In genomic region chr3:95056275-95056674, GRCm38 (mm10) we compare ENCODE assay signal across 16 mouse cellular contexts. TPM values are rescaled to one million over a fixed set of nuclear protein-coding genes. Genes with fewer than 3 reads are reported as not detected.
DNase-seq lines count a peak whose midpoint lies in the region; ATAC-seq lines count a peak whose summit lies in the region.
"Had no signal": no experiment of that assay in that cellular context is flagged by ENCODE, and none has a peak within 500 bp of the region (broad histone marks: within the 10 kb centered on the region; RNA-seq: fewer than 3 reads in every experiment).

No protein-coding gene starts in this region.

- H3K36me3 ChIP-seq in heart, embryonic 15.5 days, result peaks cover 28% of the 10 kb centered on the region
- peaks cover 37% of the 10 kb centered on the region for H3K36me3 ChIP-seq in liver, embryonic 15.5 days (replicated peaks)

- H3K4me3 ChIP-seq in heart, embryonic 15.5 days, result no peak overlapping the region
- H3K4me3 ChIP-seq in liver, embryonic 15.5 days (replicated peaks), result no peak overlapping the region
- H3K4me3 ChIP-seq: embryonic facial prominence, embryonic 13.5 days; hindbrain, embryonic 10.5 days; limb, embryonic 13.5 days; midbrain, embryonic 13.5 days; neural tube, embryonic 12.5 days had no signal

- no peak for DNase-seq in heart, adult 11 months
- DNase-seq in 3T3-L1 (ENCODE audit: low read depth, low spot score), result peak; percentile 27
- DNase-seq in NIH3T3 (ENCODE audit: low read depth), result peak; percentile 30
- no peak for DNase-seq in cerebellum, adult 11-12 months
- DNase-seq: cerebellum, adult 18-20 months; kidney, adult 18-20 months; retina, postnatal 1 day; thymus, postnatal 14 days had no signal

- no peaks in the 10 kb centered on the region for H3K9me3 ChIP-seq in heart, embryonic 15.5 days (replicated peaks)
- no peaks in the 10 kb centered on the region for H3K9me3 ChIP-seq in liver, embryonic 15.5 days (replicated peaks)
- H3K9me3 ChIP-seq: embryonic facial prominence, embryonic 13.5 days; hindbrain, embryonic 10.5 days; limb, embryonic 13.5 days; midbrain, embryonic 13.5 days; neural tube, embryonic 12.5 days had no signal

- H3K27me3 ChIP-seq in heart, embryonic 15.5 days, result no peaks in the 10 kb centered on the region
- no peaks in the 10 kb centered on the region for H3K27me3 ChIP-seq in liver, embryonic 15.5 days
- H3K27me3 ChIP-seq: embryonic facial prominence, embryonic 13.5 days; limb, embryonic 13.5 days; midbrain, embryonic 13.5 days; neural tube, embryonic 12.5 days had no signal

- 61% methylated on average over 7 of the region's 7 CpGs for WGBS in heart, embryonic 15.5 days
- 30% methylated on average over 7 of the region's 7 CpGs for WGBS in liver, embryonic 15.5 days (ENCODE audit: insufficient replicate concordance)

- H3K4me1 ChIP-seq in heart, embryonic 15.5 days (replicated peaks), result peaks cover 30% of the 10 kb centered on the region
- peaks cover 34% of the 10 kb centered on the region for H3K4me1 ChIP-seq in liver, embryonic 15.5 days (replicated peaks)
- H3K4me1 ChIP-seq: hindbrain, embryonic 10.5 days; neural tube, embryonic 12.5 days had no signal

- peak overlapping the region; percentile 38; the same call in 1 of the 2 replicates for H3K27ac ChIP-seq in heart, embryonic 15.5 days
- H3K27ac ChIP-seq in liver, embryonic 15.5 days (replicated peaks), result peak overlapping the region; percentile 48; the same call in 1 of the 2 replicates
- H3K27ac ChIP-seq: embryonic facial prominence, embryonic 13.5 days; hindbrain, embryonic 10.5 days; limb, embryonic 13.5 days; midbrain, embryonic 13.5 days; neural tube, embryonic 12.5 days had no signal

- no peak overlapping the region for H3K9ac ChIP-seq in heart, embryonic 15.5 days
- no peak overlapping the region for H3K9ac ChIP-seq in liver, embryonic 15.5 days
- H3K9ac ChIP-seq: embryonic facial prominence, embryonic 13.5 days; limb, embryonic 13.5 days; midbrain, embryonic 13.5 days; neural tube, embryonic 12.5 days had no signal

- ATAC-seq in heart, embryonic 15.5 days (replicated peaks; ENCODE audit: insufficient number of reproducible peaks, insufficient read depth, low FRiP score, low read depth), result no peak; the same call in 1 of the 2 replicates
- no peak for ATAC-seq in liver, embryonic 15.5 days (ENCODE audit: insufficient read depth)
- no peak for ATAC-seq in frontal cortex, adult (ENCODE audit: low TSS enrichment)
- ATAC-seq: midbrain, embryonic 13.5 days had no signal

- H3K4me2 ChIP-seq in heart, embryonic 15.5 days, result no peak overlapping the region
- no peak overlapping the region for H3K4me2 ChIP-seq in liver, embryonic 15.5 days
- H3K4me2 ChIP-seq: embryonic facial prominence, embryonic 13.5 days; limb, embryonic 13.5 days; midbrain, embryonic 13.5 days; neural tube, embryonic 12.5 days had no signal

RNA-seq across cellular contexts. Expression of gene Psmd4, which starts 13.9 kb away (rescaled TPM):
- polyA plus RNA-seq in heart, embryonic 15.5 days (2015; fragmentation: Nextera tagmentation; extraction: Ambion mirVana), result 168 and 198 TPM in 2 replicates
- 151 and 159 TPM in 2 replicates for polyA plus RNA-seq in liver, embryonic 15.5 days (2015; fragmentation: Nextera tagmentation; extraction: Ambion mirVana)

RNA-seq across cellular contexts. Expression of gene Zfp687, which starts 41.0 kb away (rescaled TPM):
- 12.3 and 18.3 TPM in 2 replicates for polyA plus RNA-seq in heart, embryonic 15.5 days (2015; fragmentation: Nextera tagmentation; extraction: Ambion mirVana)
- 7.2 and 7.4 TPM in 2 replicates for polyA plus RNA-seq in liver, embryonic 15.5 days (2015; fragmentation: Nextera tagmentation; extraction: Ambion mirVana)

RNA-seq across cellular contexts. Expression of gene Pip5k1a, which starts 50.5 kb away (rescaled TPM):
- polyA plus RNA-seq in heart, embryonic 15.5 days (2015; fragmentation: Nextera tagmentation; extraction: Ambion mirVana), result 14.1 and 16.5 TPM in 2 replicates
- polyA plus RNA-seq in liver, embryonic 15.5 days (2015; fragmentation: Nextera tagmentation; extraction: Ambion mirVana), result 8.5 and 8.7 TPM in 2 replicates

RNA-seq across cellular contexts. Expression of gene Vps72, which starts 54.5 kb away (rescaled TPM):
- polyA plus RNA-seq in heart, embryonic 15.5 days (2015; fragmentation: Nextera tagmentation; extraction: Ambion mirVana), result 79.5 and 99.3 TPM in 2 replicates
- 31.4 and 36.6 TPM in 2 replicates for polyA plus RNA-seq in liver, embryonic 15.5 days (2015; fragmentation: Nextera tagmentation; extraction: Ambion mirVana)

Comparison
In these comparisons a context has a peak if more than half of its experiments do, and no peak if none do; other contexts are left out.
1. DNase-seq: peak in 3T3-L1 (single experiment) and NIH3T3 (single experiment); none in heart, adult 11 months (single experiment) and cerebellum, adult 11-12 months (single experiment).